Mouse (Mus musculus) left cerebral cortex, adult 11 months (tissue): ENCODE measurements at regions not wholly inside any gene's neighbourhood (a gene's known extent, or its start where the extent isn't known, plus 50 kb on each side); places are given as distances from the start of the nearest gene placed in this dataset.
A peak's percentile ranks its signal among the peaks of the same experiment; 100 is the strongest.
"Not testable (repeated sequence)": the region's sequence is repeated elsewhere in the genome, so short reads cannot be mapped to it uniquely, and the experiment has no call there.

Experiments
- DNase-seq: peaks from one replicate; pipeline ENCODE4 v3.0.0; 2022; ENCODE audit warnings: low spot score

DNA sequence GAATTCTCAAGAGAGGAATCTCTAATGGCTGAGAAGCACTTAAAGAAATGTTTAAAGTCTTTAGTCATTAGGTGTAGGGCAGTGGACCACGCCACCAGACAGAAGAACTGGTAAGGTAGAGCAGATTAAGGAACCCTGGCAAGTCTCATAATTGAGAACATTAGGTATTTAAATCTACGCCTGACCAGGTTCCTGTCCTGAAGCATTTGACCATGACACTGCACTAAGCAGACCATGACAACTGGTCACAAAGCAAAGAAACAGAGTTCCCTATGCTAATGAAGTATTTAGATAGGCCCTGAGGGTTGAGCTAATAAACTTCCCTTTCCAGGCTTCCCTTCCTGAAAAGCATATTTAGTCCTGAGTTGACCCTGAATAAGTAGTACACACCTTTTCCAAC is 562.3 kb downstream of the Cdh11 start:
- DNase-seq, result no peak

DNA sequence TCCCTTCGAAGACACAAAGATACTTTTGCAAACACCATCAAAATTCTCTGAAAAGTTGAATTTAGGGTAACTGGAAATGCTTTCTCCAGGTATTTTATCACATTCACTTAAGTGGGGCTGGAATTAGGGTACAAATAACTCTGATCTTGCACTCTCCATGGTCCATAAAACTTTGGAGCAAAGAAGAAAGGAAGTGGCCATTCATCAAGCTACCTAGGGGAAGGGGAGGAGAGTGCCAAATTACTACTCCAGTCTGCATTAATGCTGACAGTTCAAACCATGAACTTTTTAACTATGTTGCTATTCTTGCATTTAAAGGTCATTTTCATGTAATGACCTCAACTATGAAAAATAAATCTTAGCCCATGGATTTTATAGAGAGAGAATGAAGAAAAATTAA is 579.8 kb downstream of the Cdh11 start:
- no peak for DNase-seq

DNA sequence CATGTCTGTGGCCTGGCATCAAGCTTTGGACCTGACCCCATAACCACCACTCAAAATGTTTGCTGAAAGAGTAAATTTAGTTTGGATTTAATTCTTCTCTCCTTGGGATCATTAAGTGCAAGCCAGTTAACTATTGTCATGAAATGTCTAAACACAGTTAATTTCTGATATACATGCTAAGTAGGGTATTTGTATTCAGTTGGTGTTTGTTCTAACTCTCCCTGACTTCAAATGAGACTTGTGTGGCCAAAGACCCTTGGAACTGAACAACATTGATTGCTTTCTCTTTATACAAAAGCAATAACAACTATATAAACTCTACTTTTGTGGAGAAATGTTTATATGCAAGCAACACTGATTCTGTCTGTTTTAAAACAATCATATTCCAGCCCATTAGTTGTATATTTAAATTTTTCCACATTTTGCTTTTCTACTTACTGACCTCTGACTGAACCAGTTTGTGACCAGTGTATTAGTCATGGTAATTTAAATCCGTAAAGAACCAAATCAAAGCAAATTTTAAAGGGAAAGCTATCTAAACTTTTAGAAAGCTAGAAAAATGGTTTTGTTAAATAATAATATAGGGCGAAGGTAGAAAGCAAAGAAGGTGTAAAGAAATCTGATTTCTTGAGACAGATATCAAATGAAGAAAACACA is 625.8 kb downstream of the Cdh11 start:
- no peak for DNase-seq

DNA sequence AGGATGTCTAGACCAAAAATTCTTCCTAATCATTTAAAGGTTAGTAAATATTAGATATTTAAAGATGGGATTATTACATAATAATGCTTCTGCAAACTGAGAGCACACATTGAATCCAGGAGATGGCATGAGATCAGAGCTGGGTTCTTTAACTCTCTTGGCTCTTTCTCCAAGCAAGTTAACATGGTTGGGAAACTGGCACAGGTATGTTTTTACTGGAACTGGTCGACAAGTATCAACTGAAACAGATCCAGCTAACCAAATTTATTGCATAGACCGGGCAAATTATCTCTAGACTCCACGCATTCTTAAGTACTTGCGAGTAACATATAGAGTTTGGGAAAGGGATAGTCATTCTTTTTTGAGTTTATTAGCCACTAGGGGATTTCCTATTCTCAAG is 666.8 kb downstream of the Cdh11 start:
- no peak for DNase-seq

DNA sequence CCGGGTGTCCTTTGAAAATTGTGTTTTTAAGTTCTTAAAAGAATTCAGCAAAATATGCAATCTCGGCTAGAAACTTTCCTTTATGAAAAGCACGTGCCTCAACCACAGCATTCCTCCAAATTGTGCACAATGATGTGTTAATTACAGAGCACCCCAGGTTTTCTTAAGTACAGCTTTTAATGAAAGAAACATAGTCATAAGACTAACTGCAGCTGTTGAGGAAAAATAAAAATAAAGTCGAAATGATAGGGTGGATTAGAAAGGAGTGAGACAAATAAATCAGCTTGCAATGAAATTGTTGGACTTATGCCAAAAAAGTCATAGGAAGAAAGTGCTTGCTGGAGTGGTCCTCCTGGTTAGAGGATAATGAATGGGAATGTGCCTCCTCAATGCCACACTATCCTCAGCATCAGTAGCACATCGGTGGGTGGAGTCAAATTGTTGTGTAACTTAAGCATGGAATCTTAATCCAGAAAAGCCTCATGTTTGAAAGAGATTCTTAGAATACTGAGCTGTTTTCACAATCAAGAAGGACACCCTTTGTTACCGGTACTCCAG is 668.5 kb downstream of the Cdh11 start:
- DNase-seq, result no peak

DNA sequence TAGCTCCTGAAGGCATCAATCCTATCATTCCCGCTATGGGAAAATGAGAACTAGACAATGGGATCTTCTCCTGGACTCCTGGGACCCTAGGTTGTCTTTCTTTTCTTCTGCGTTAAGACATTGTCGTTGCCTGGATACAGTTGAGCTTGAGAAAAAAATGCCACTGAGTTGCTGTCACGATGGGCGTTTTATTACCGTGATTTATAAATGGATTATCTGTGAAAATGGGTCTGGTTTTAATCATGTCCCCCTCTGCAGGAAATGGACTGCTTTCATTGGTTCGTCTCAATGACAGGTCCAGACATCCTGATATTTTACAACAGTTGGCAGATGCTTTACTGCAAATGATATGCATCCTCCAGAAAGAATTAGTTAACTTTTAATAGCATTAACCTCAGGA is 681.7 kb downstream of the Cdh11 start:
- DNase-seq, result no peak

DNA sequence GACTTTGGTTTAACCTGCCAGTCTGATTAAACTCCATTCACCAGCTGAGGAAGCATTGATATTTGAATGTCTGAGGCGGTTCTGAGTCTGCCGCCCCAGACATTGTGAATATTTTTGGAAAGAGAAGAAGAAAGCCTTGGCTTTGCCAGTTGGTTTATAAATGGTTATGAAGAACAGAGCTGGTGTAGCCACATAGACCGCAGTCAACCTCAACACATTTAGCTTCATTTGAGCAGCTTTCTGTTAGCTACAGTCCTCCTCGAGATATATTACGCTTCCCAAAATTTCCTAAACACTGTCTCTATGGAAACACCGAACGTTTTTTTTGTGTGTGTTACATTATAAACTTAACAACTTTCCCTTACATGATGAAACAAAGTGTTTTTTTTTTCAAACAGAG is 688.7 kb downstream of the Cdh11 start:
- no peak for DNase-seq

DNA sequence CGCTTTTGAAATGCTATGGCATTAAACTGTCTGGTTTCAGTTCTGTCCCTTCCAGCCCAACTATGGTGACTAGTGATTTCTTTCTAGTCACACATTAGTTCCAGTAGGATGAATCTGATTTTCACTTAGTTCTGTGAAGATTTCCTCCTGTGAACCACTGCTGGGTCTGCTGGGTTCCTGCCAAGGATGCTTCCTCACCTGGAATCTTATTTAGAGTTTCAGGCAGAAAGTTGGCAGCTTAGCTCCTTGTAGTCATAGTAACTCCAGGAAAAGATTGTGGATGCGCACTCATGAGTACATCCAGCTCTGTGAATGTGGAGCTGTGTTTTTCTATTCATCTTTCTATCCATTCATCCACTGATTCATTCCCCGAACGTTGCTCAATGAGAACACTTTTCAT is 699.5 kb downstream of the Cdh11 start:
- no peak for DNase-seq

DNA sequence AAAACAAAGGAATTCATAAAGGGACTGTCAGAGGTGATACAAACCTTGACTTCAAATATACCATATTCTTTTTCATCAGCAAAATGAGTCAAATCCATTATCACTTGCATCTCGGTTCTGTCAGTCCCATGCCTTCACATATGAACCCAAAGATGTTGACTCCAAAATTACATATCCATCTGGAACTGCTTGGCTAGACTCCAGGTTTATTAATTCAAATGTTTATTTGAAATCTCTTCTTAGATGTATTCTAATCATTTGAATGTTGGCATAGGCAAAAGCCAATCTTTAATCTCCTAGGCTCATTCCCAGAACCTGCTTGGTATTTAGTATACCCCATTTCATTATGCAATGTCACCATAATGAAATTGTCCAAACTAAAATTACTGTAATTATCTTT is 709.8 kb downstream of the Cdh11 start:
- DNase-seq, result no peak

DNA sequence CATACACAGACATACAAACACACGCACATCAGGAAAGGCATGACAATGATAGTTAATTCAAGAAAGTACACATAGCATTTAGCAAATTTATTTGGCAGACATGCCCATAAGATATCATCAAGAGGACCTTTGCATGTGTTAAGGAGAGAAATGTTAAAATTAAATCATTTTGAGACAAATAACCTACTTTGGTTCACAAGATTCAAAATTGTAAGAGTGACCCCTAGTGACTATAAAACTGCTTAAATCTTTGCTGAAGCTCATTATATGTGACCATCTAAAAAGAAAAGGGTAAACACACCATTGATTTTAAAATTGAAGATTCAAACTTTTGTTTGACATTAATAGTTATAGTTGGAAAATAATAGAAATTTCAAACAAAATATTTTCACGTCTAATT is 721.3 kb downstream of the Cdh11 start:
- DNase-seq, result no peak

DNA sequence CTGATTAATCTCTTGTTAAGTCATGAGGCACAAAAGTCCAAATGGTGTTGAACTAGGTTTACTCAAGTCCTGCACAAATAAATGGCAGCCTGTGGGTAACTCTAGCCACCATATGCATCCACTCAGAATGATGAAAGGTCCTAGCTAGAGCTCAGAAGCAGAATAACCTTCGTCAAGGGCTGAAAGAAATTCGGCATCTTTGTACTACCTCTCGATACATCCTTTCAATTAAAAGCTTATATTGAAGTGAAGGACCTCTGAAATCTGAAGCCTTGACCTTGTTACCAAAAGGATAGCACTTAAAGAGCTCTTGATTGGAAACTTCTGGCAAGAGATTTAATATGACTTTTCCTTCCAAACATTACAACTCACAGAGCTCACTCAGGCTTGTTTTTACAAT is 732.0 kb downstream of the Cdh11 start:
- DNase-seq, result no peak

DNA sequence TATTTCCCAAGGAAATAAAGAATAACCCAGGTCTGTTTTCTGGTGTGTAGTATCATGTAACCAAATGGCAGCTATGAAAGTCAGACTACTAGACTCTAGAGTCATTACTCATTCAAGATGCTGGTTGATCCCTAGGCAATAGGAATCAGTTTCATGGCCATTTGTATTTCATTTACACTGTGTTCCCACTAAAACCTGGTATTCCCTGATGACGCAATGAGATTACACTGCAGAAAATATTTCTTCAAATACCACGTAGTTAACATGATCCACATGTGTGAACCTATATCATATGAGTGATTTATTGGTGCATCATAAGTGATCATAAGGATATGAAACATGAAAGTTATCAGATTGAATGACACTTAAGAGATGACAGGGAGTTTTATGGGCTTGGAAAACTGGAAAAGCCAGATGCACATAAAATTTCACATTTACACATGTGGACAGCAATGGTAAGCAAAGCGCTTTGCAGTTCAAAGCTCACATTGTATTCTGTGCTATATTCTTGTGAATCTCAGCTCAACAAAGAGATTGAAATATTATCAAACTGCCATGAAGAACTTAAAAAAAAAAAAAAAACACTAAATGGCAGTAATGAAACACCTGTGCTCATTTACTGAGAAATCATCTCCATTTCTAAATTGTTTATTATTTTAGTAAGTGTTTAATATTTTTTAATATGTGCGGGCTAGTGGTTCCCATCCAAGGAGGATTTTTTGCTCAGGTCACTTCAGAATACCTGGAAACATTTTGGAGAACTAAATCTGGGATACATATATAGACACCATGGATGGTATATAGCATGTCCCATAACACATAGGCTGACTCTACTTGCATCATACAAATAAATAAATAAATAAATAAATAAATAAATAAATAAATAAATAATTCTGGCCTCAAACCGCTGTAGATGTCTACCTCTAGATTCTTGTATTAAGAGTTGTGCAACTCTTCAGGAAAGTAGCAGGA is 758.2 kb downstream of the Cdh11 start:
- DNase-seq, result no peak

DNA sequence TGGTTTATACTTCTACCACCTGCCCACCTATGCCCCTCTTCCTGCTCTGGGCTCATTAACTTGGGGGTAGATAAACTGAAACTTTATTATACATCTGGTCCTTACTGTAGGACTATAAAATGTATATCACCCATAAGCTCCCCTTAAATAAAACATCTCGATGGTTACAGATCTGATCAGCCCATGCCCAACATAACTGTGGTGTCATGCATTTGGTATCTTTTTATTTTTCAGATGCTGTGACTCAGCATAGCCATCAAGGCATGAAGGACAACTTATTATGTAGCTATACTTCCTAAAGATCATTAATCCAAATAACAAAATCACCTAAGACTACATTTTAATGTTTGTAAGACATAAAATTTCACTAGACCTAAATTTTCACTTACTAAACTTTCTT is 761.0 kb downstream of the Cdh11 start:
- no peak for DNase-seq

DNA sequence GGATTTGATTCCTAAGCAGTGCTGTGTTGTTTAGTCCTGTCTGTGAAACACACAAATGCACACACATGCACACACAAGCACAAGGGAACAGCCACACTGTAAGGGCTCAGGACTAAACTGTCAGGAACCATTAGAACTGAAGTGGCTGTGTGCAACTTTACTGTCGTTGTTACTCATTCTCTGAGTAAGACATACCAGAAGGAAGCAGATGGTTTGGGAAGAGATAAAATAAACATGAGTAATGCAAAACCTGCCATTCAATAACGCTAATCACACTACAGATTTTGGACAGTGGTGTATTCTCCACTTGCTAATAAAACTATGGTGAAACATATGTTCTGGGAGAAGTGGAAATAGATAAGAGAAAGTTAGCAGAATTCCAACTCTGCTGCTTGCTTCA is 767.7 kb downstream of the Cdh11 start:
- no peak for DNase-seq

DNA sequence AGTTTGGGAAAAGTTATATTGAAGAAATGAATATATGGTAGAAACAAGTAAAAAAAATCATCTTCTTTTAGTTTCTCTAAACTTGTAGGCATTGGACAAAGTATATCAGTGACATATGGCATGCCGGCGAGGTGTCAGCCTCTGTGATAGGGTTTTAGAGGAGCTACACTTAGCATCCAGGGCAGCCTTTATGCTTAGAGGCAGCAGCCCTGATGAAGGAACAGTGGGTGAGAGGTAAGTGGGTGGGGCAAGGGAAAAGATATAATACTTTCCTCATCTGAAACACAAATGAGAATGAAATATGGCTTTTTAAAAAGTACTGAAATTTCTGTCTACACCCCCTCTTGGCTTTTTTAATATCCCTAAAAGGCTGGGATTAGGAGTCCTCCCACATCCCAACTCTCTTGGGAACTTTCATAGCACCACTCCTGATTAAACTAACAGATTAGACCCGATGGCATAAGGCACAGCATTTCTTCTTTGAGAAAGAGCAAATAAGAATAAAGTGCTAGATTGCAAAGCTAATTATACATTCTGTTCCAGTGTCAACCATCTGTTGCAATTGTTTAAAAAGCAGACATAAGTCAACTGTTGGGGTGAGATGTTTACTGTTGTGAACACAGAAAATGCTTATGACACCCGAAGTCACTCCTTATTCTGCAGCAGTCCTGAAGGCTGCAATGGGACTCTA is 785.0 kb downstream of the Cdh11 start:
- DNase-seq, result peak; percentile 42

DNA sequence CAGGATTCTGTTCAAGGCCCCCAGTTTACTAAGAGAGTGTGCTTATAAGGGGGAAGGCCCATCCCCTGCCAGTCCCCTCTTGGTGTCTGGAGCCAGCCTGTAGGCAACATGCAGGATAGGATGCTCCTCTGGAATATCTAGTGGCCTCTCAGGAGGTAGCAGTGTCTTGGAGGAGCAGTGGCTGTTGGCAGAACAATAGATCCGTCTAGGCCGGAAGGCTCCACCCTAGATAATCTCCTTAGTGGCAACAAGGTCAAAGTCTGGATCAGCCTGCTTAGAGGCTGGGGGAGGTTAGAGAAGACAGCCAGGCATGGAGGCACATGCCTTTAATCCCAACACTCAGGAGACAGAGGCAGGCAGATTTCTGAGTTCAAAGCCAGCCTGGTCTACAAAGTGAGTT is 788.7 kb downstream of the Cdh11 start:
- not testable (repeated sequence) for DNase-seq

DNA sequence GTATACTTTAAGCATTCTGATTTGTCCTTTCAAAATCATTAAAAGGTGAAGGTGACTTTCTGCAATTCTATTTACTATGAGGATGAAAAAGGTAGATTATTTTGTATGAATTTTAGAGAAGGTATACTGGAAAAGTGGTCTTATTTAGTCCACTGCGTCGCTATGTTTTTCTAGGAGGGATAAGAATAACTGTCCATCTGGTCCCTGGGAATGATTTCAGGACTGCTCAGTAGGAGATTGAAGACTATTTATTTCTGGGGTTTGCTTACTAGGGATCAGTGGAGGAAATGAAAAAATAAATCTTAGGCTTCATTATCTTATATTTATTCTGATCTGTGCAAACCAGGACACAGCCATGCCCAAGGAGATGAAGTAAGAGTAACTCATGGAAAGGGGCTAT is 828.6 kb downstream of the Cdh11 start:
- no peak for DNase-seq

DNA sequence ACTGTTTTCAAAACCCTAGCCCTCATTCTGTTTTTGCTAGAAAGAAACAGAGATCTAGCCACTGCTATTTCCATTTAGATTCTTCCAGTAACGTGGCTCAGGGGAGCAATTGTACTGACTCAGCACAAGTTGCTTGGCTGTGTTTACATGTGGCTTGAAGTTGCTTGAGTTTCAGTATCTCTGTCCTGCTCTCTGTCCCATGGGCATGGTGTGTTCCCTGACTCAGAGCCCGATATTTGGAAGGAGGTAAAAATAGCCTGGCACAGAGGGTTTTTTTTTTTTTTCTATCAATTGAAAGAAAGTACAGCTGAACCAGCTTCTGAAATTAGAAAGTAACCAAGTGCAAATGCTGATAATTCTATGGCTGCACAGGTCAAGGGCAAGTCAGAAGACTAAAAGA is 834.8 kb downstream of the Cdh11 start:
- DNase-seq, result no peak

DNA sequence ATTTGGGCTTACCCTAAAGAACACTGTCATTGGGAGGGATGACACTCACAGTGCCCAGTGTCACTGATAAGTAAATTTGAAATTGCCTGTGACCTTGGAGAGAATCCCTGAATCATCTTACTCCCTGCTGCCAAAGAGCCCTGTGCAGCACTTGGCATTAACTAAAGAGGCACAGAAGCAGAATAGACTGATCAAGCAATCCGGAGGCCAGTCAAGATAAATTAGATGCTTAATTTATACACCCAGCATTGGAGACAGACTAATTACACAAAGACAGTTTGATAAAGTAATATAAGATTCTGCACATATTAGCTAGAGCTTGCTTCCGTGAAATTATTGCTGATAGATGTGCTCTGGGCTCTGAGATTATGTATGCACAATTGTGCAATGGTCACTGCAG is 847.6 kb downstream of the Cdh11 start:
- DNase-seq, result no peak

DNA sequence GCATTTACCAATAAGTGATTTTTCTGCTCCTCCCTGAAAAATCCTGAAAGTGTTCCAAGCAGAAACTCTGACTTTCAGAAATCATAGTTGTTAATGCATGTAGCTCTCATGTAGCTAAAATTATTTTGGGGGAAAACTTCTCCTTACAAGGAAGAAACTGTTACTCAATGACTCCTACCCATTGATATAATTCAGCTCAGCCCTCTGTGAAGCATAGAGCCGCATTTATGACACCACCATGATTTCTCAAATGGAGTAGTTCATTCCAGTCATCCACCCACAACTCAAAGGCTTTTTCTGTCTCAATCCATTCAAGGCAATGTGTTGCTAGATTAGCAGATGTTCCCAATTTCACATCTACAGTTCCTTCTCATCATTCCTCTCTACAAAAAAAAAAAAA is 871.8 kb downstream of the Cdh11 start:
- DNase-seq, result peak; percentile 8
